Mouse (Mus musculus) liver, embryonic 11.5 days (tissue): ENCODE results near the gene Epn2. TPM values are rescaled to one million over a fixed set of nuclear protein-coding genes. Genes with fewer than 3 reads are reported as not detected.

Experiments
- ATAC-seq: fragments of 200-750 bp; cut with Nextera tagmentation; replicated peaks from 2 replicates; pipeline ENCODE4 v1.8.0; 2017; ENCODE audit warnings: moderate number of reproducible peaks, mild to moderate bottlenecking, moderate TSS enrichment, moderate library complexity; ENCODE audit not compliant: low FRiP score
- DNase-seq: peaks from one replicate; pipeline ENCODE4 v3.0.0-alpha.2; 2017; ENCODE audit warnings: low spot score
- H3K27ac ChIP-seq: fragments of 300-500 bp; sonication (generic); 2 replicates; pipeline ENCODE4 v1.5.1; 2014; ENCODE audit warnings: mild to moderate bottlenecking, low read depth, low read length, control low read depth
- H3K27me3 ChIP-seq: fragments of 300-500 bp; sonication (generic); replicated peaks from 2 replicates; pipeline ENCODE4 v1.6.1; 2014; ENCODE audit warnings: low read length, mixed read lengths; ENCODE audit not compliant: control insufficient read depth, insufficient read depth
- H3K36me3 ChIP-seq: fragments of 300-500 bp; sonication (generic); 2 replicates; pipeline ENCODE4 v1.6.1; 2014; ENCODE audit warnings: mild to moderate bottlenecking, low read length, moderate library complexity, mixed read lengths; ENCODE audit not compliant: control insufficient read depth, insufficient read depth
- H3K4me1 ChIP-seq: fragments of 300-500 bp; sonication (generic); replicated peaks from 2 replicates; pipeline ENCODE4 v1.6.1; 2014; ENCODE audit warnings: low read length, mixed read lengths; ENCODE audit not compliant: control insufficient read depth, insufficient read depth
- H3K4me2 ChIP-seq: fragments of 300-500 bp; sonication (generic); 2 replicates; pipeline ENCODE4 v1.6.1; 2014; ENCODE audit warnings: mild to moderate bottlenecking, control low read depth, moderate library complexity
- H3K4me3 ChIP-seq: fragments of 300-500 bp; sonication (generic); 2 replicates; pipeline ENCODE4 v1.5.1; 2014; ENCODE audit warnings: low read depth, low read length, control low read depth
- H3K9ac ChIP-seq: fragments of 300-500 bp; sonication (generic); 2 replicates; pipeline ENCODE4 v1.6.1; 2014; ENCODE audit warnings: low read depth, low read length, control low read depth
- H3K9me3 ChIP-seq: fragments of 300-500 bp; sonication (generic); 2 replicates; pipeline ENCODE4 v1.6.1; 2016; ENCODE audit warnings: low read length, inconsistent platforms, mixed read lengths; ENCODE audit not compliant: control insufficient read depth
- WGBS: fragments of 180-500 bp; shearing (Covaris S2); extraction: QIAGEN DNeasy Blood & Tissue Kit; methylation state at CpG from one replicate; pipeline ENCODE4 v1.1.7; 2014; 5-methylcytosine and 5-hydroxymethylcytosine counted together
- polyA plus RNA-seq: library from polyadenylated mRNA; unstranded; fragments of >200 nt; fragmentation: Nextera tagmentation; extraction: Ambion mirVana; gene quantifications from 2 replicates; pipeline ENCODE4 v1.2.1, GENCODE M21; 2014

Epn2 gene
- polyA plus RNA-seq, 1 experiment from 2014 or later: 9.2 TPM

- Histone ChIP-seq H3K4me3 (no peak overlapping the region), H3K27ac (no peak overlapping the region), H3K27me3 (peaks cover 5% of the 10 kb centered on the region), H3K4me1 (no peaks in the 10 kb centered on the region; the same call in 1 of the 2 replicates), H3K4me2 (no peak overlapping the region), H3K36me3 (no peaks in the 10 kb centered on the region; the same call in 1 of the 2 replicates), H3K9ac (no peak overlapping the region), H3K9me3 (no peaks in the 10 kb centered on the region)
- WGBS: 77% methylated on average over 2 of the region's 2 CpGs
- ATAC-seq (no peak), DNase-seq (no peak)
Observed at GRCm38 (mm10) chr11:61564566-61564965, 14.9 kb downstream of the Epn2 start.

GRCm38 (mm10) chr11:61563939-61564338 is 15.5 kb downstream of the Epn2 start:
- WGBS: 36% methylated on average over 4 of the region's 4 CpGs
- no peak for ATAC-seq
- H3K9ac ChIP-seq: no peak overlapping the region
- peaks cover 5% of the 10 kb centered on the region for H3K27me3 ChIP-seq
- no peak overlapping the region for H3K27ac ChIP-seq
- H3K9me3 ChIP-seq: no peaks in the 10 kb centered on the region
- no peak for DNase-seq
- no peaks in the 10 kb centered on the region; the same call in 1 of the 2 replicates for H3K36me3 ChIP-seq
- no peak overlapping the region for H3K4me2 ChIP-seq
- no peak overlapping the region for H3K4me3 ChIP-seq
- H3K4me1 ChIP-seq: no peaks in the 10 kb centered on the region; the same call in 1 of the 2 replicates

GRCm38 (mm10) chr11:61562421-61562820 is 17.1 kb downstream of the Epn2 start:
- no peak overlapping the region for H3K9ac ChIP-seq
- DNase-seq (no peak), ATAC-seq (no peak)
- no peak overlapping the region for H3K27ac ChIP-seq
- H3K4me1 ChIP-seq: no peaks in the 10 kb centered on the region; the same call in 1 of the 2 replicates
- no peaks in the 10 kb centered on the region; the same call in 1 of the 2 replicates for H3K36me3 ChIP-seq
- H3K27me3 ChIP-seq: peaks cover 5% of the 10 kb centered on the region
- WGBS: 42% methylated on average over 5 of the region's 5 CpGs
- no peaks in the 10 kb centered on the region for H3K9me3 ChIP-seq
- H3K4me2 ChIP-seq: no peak overlapping the region
- H3K4me3 ChIP-seq: no peak overlapping the region

- WGBS: 67% methylated on average over 5 of the region's 5 CpGs
- ATAC-seq (no peak), DNase-seq (no peak)
Observed at GRCm38 (mm10) chr11:61559572-61559971, 19.9 kb downstream of the Epn2 start.

GRCm38 (mm10) chr11:61553015-61553754 is 26.3 kb downstream of the Epn2 start:
- Histone ChIP-seq H3K27ac (no peak overlapping the region), H3K27me3 (peaks cover 4% of the 10 kb centered on the region), H3K4me3 (no peak overlapping the region), H3K9me3 (no peaks in the 10 kb centered on the region), H3K9ac (no peak overlapping the region), H3K4me2 (no peak overlapping the region), H3K36me3 (no peaks in the 10 kb centered on the region), H3K4me1 (no peaks in the 10 kb centered on the region)
- ATAC-seq: no peak
- WGBS: 74% methylated on average over 3 of the region's 3 CpGs
- DNase-seq: no peak

More at GRCm38 (mm10) chr11:61559572-61559971, 19.9 kb downstream of the Epn2 start:
- no peaks in the 10 kb centered on the region; the same call in 1 of the 2 replicates for H3K36me3 ChIP-seq
- no peak overlapping the region for H3K4me3 ChIP-seq
- peaks cover 5% of the 10 kb centered on the region for H3K27me3 ChIP-seq
- H3K9ac ChIP-seq: no peak overlapping the region
- no peak overlapping the region for H3K27ac ChIP-seq
- H3K4me2 ChIP-seq: no peak overlapping the region
- H3K9me3 ChIP-seq: no peaks in the 10 kb centered on the region
- no peaks in the 10 kb centered on the region; the same call in 1 of the 2 replicates for H3K4me1 ChIP-seq

GRCm38 (mm10) chr11:61550631-61551030 is 28.9 kb downstream of the Epn2 start:
- Histone ChIP-seq H3K9me3 (no peaks in the 10 kb centered on the region), H3K27ac (no peak overlapping the region), H3K4me3 (no peak overlapping the region), H3K36me3 (no peaks in the 10 kb centered on the region), H3K4me1 (no peaks in the 10 kb centered on the region), H3K4me2 (no peak overlapping the region), H3K9ac (no peak overlapping the region), H3K27me3 (peaks cover 4% of the 10 kb centered on the region)
- DNase-seq (no peak), ATAC-seq (no peak)

- H3K27me3 ChIP-seq: no peaks in the 10 kb centered on the region; the same call in none of the 2 replicates
- H3K9me3 ChIP-seq: no peaks in the 10 kb centered on the region
- DNase-seq (no peak), ATAC-seq (no peak)
- H3K4me1 ChIP-seq: no peaks in the 10 kb centered on the region
- 82% methylated on average over 4 of the region's 4 CpGs for WGBS
- H3K9ac ChIP-seq: no peak overlapping the region
- H3K4me2 ChIP-seq: no peak overlapping the region
- no peaks in the 10 kb centered on the region for H3K36me3 ChIP-seq
- no peak overlapping the region for H3K27ac ChIP-seq
- no peak overlapping the region for H3K4me3 ChIP-seq
Observed at GRCm38 (mm10) chr11:61547710-61548109, 31.8 kb downstream of the Epn2 start.

GRCm38 (mm10) chr11:61546452-61546851 is 33.0 kb downstream of the Epn2 start:
- Histone ChIP-seq H3K27ac (no peak overlapping the region), H3K4me2 (no peak overlapping the region), H3K9ac (no peak overlapping the region), H3K27me3 (no peaks in the 10 kb centered on the region; the same call in 1 of the 2 replicates), H3K4me1 (no peaks in the 10 kb centered on the region), H3K4me3 (no peak overlapping the region), H3K36me3 (no peaks in the 10 kb centered on the region), H3K9me3 (no peaks in the 10 kb centered on the region)
- 75% methylated on average over 10 of the region's 10 CpGs for WGBS
- ATAC-seq (no peak), DNase-seq (no peak)

GRCm38 (mm10) chr11:61545586-61545985 is 33.9 kb downstream of the Epn2 start:
- no peak overlapping the region for H3K4me3 ChIP-seq
- no peak for ATAC-seq
- WGBS: 88% methylated on average over 2 of the region's 2 CpGs
- no peaks in the 10 kb centered on the region; the same call in 1 of the 2 replicates for H3K4me1 ChIP-seq
- no peak overlapping the region for H3K27ac ChIP-seq
- H3K27me3 ChIP-seq: no peaks in the 10 kb centered on the region
- H3K9ac ChIP-seq: no peak overlapping the region
- H3K4me2 ChIP-seq: no peak overlapping the region
- no peak for DNase-seq
- no peaks in the 10 kb centered on the region for H3K36me3 ChIP-seq
- no peaks in the 10 kb centered on the region for H3K9me3 ChIP-seq
